Mouse (Mus musculus): ENCODE measurements at regions not wholly inside any gene's neighbourhood (a gene's known extent, or its start where the extent isn't known, plus 50 kb on each side); places are given as distances from the start of the nearest gene placed in this dataset.
A peak's percentile ranks its signal among the peaks of the same experiment; 100 is the strongest.

GRCm38 (mm10) chr9:33662978-33663377 lies 822.7 kb upstream of the Kirrel3 start:
- ATAC-seq (ENCODE audit: insufficient number of reproducible peaks, low FRiP score, low TSS enrichment), result no peak

- peak; percentile 91 for ATAC-seq (ENCODE audit: insufficient number of reproducible peaks, low FRiP score, low TSS enrichment)
Measured at GRCm38 (mm10) chr9:33681129-33681528, 804.6 kb upstream of the Kirrel3 start.

GRCm38 (mm10) chr9:33691731-33692130 lies 794.0 kb upstream of the Kirrel3 start:
- no peak for ATAC-seq (ENCODE audit: insufficient number of reproducible peaks, low FRiP score, low TSS enrichment)

GRCm38 (mm10) chr9:33717614-33718013 lies 768.1 kb upstream of the Kirrel3 start:
- no peak for ATAC-seq (ENCODE audit: insufficient number of reproducible peaks, low FRiP score, low TSS enrichment)

GRCm38 (mm10) chr9:33724811-33725210 lies 760.9 kb upstream of the Kirrel3 start:
- ATAC-seq (ENCODE audit: insufficient number of reproducible peaks, low FRiP score, low TSS enrichment), result peak; percentile 80

GRCm38 (mm10) chr9:33728058-33728457 lies 757.6 kb upstream of the Kirrel3 start:
- ATAC-seq (ENCODE audit: insufficient number of reproducible peaks, low FRiP score, low TSS enrichment), result peak; percentile 31; the same call in 1 of the 2 replicates

- ATAC-seq (ENCODE audit: insufficient number of reproducible peaks, low FRiP score, low TSS enrichment), result no peak
Measured at GRCm38 (mm10) chr9:33760701-33761100, 725.0 kb upstream of the Kirrel3 start.

GRCm38 (mm10) chr9:33766235-33766634 lies 719.5 kb upstream of the Kirrel3 start:
- no peak for ATAC-seq (ENCODE audit: insufficient number of reproducible peaks, low FRiP score, low TSS enrichment)

GRCm38 (mm10) chr9:33769811-33770210 lies 715.9 kb upstream of the Kirrel3 start:
- ATAC-seq (ENCODE audit: insufficient number of reproducible peaks, low FRiP score, low TSS enrichment), result no peak

- ATAC-seq (ENCODE audit: insufficient number of reproducible peaks, low FRiP score, low TSS enrichment), result 0 out of 2 replicates have a peak, but pooled peaks have one; percentile 10
Measured at GRCm38 (mm10) chr9:33774178-33774577, 711.5 kb upstream of the Kirrel3 start.

- ATAC-seq (ENCODE audit: insufficient number of reproducible peaks, low FRiP score, low TSS enrichment), result peak; percentile 64; the same call in 1 of the 2 replicates
Measured at GRCm38 (mm10) chr9:33790617-33791016, 695.1 kb upstream of the Kirrel3 start.

GRCm38 (mm10) chr9:33800250-33800649 lies 685.4 kb upstream of the Kirrel3 start:
- no peak for ATAC-seq (ENCODE audit: insufficient number of reproducible peaks, low FRiP score, low TSS enrichment)

- no peak for ATAC-seq (ENCODE audit: insufficient number of reproducible peaks, low FRiP score, low TSS enrichment)
Measured at GRCm38 (mm10) chr9:33800763-33801162, 684.9 kb upstream of the Kirrel3 start.

- ATAC-seq (ENCODE audit: insufficient number of reproducible peaks, low FRiP score, low TSS enrichment), result no peak
Measured at GRCm38 (mm10) chr9:33814739-33815368, 670.8 kb upstream of the Kirrel3 start.

GRCm38 (mm10) chr9:33822574-33823394 lies 662.9 kb upstream of the Kirrel3 start:
- no peak for ATAC-seq (ENCODE audit: insufficient number of reproducible peaks, low FRiP score, low TSS enrichment)

- no peak for ATAC-seq (ENCODE audit: insufficient number of reproducible peaks, low FRiP score, low TSS enrichment)
Measured at GRCm38 (mm10) chr9:33826116-33826515, 659.6 kb upstream of the Kirrel3 start.

- no peak for ATAC-seq (ENCODE audit: insufficient number of reproducible peaks, low FRiP score, low TSS enrichment)
Measured at GRCm38 (mm10) chr9:33827409-33827808, 658.3 kb upstream of the Kirrel3 start.

- no peak for ATAC-seq (ENCODE audit: insufficient number of reproducible peaks, low FRiP score, low TSS enrichment)
Measured at GRCm38 (mm10) chr9:33837666-33838380, 647.9 kb upstream of the Kirrel3 start.

GRCm38 (mm10) chr9:33849623-33850022 lies 636.1 kb upstream of the Kirrel3 start:
- ATAC-seq (ENCODE audit: insufficient number of reproducible peaks, low FRiP score, low TSS enrichment), result no peak

GRCm38 (mm10) chr9:33850024-33850423 lies 635.7 kb upstream of the Kirrel3 start:
- ATAC-seq (ENCODE audit: insufficient number of reproducible peaks, low FRiP score, low TSS enrichment), result no peak

- no peak for ATAC-seq (ENCODE audit: insufficient number of reproducible peaks, low FRiP score, low TSS enrichment)
Measured at GRCm38 (mm10) chr9:33850993-33851392, 634.7 kb upstream of the Kirrel3 start.
